Mouse (Mus musculus) cerebellum, adult (tissue): ENCODE measurements at regions not wholly inside any gene's neighbourhood (a gene's known extent, or its start where the extent isn't known, plus 50 kb on each side); places are given as distances from the start of the nearest gene placed in this dataset.

Experiments
- ATAC-seq: cut with Nextera tagmentation; 2 replicates; pipeline ENCODE4 v1.9.2; 2017; ENCODE audit warnings: mild to moderate bottlenecking, moderate library complexity, mixed read lengths; ENCODE audit not compliant: insufficient number of reproducible peaks, low FRiP score, low TSS enrichment

DNA sequence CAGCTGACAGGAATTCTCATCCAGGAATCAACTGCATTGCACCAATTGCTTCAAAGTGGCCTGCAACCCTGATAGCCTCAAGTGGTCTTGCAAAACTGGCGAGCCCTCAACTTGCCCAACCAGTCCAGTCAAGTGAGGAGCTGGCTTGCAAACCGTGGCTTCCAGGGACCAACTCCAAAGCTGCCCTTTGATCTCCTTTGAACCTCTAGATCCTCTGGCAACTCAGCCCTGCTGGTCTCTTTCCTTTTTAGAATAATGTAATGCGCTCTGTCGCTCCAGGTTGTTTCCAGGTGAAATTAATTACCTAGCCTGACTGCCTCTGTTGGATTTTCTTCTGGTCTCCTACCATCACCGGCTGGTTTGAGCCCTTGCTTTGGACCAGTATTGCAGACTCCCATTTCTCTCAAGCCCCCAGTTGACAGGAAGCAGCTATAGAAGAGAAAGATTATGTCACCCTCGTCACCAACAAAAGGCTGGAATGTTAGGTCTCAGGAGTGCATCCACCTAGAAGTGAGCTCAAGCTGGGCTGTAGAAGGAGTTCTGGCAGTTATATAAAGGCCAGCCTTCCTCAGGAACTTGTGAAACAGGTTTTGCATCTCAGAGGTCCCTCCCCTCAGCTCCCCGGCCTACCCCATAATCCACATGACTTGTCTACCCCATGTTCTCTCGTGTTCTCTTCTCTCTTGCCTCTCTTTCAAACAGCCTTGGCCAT, 49.8 kb upstream of the Abcd3 start:
- no peak for ATAC-seq
